Mouse (Mus musculus) heart, postnatal 25 days (tissue): ENCODE data around the gene Lrrfip1. TPM values are rescaled to one million over a fixed set of nuclear protein-coding genes. Genes with fewer than 3 reads are reported as not detected.

Source experiments
- DNase-seq: peaks from one replicate; pipeline ENCODE4 v3.0.0; 2022; ENCODE audit warnings: low spot score
- intact Hi-C: fragments of 180-260 bp; cut with DNase I; formaldehyde crosslinking; loops from one replicate; pipeline ENCODE4 v1.15.1; 2025
- total RNA-seq, 2 experiments: library from RNA; stranded (reverse); gene quantifications; 2 replicates each; pipeline ENCODE4 v1.2.3; 2021

Gene Lrrfip1
- total RNA-seq, 2 experiments from 2014 or later, result 81.3 to 98.0 TPM

- no peak for DNase-seq
- intact Hi-C loops, result no loop called here
These were observed 20.8 kb downstream of the Lrrfip1 start for GRCm38 (mm10) chr1:91019346-91019745.

- intact Hi-C loops, result loop anchor here (5.0 kb wide), 1 partner anchor 49 kb away; no protein-coding TSS in a partner anchor
- DNase-seq, result no peak
These were observed 22.8 kb downstream of the Lrrfip1 start for GRCm38 (mm10) chr1:91021304-91021703.

GRCm38 (mm10) chr1:91022157-91022895 lies 23.8 kb downstream of the Lrrfip1 start:
- no peak for DNase-seq
- intact Hi-C loops, result loop anchor here (5.0 kb wide), 1 partner anchor 50 kb away; no protein-coding TSS in a partner anchor

- no peak for DNase-seq
- intact Hi-C loops, result loop anchor here (5.0 kb wide), 1 partner anchor 51 kb away; no protein-coding TSS in a partner anchor
These were observed 24.7 kb downstream of the Lrrfip1 start for GRCm38 (mm10) chr1:91023230-91023629.

GRCm38 (mm10) chr1:91023960-91024359 lies 25.4 kb downstream of the Lrrfip1 start:
- intact Hi-C loops, result loop anchor here (5.0 kb wide), 1 partner anchor 52 kb away; no protein-coding TSS in a partner anchor
- no peak for DNase-seq

GRCm38 (mm10) chr1:91024464-91024863 lies 25.9 kb downstream of the Lrrfip1 start:
- no peak for DNase-seq
- intact Hi-C loops, result loop anchor here (5.0 kb wide), 1 partner anchor 52 kb away; no protein-coding TSS in a partner anchor

GRCm38 (mm10) chr1:91026945-91027344 lies 28.4 kb downstream of the Lrrfip1 start:
- intact Hi-C loops, result no loop called here
- no peak for DNase-seq

GRCm38 (mm10) chr1:91030383-91030782 lies 31.8 kb downstream of the Lrrfip1 start:
- intact Hi-C loops, result no loop called here
- DNase-seq, result no peak

GRCm38 (mm10) chr1:91031547-91031946 lies 33.0 kb downstream of the Lrrfip1 start:
- intact Hi-C loops, result no loop called here
- peak; percentile 34 for DNase-seq

- no peak for DNase-seq
- intact Hi-C loops, result no loop called here
These were observed 33.9 kb downstream of the Lrrfip1 start for GRCm38 (mm10) chr1:91032393-91032971.

- DNase-seq, result no peak
These were observed 36.0 kb downstream of the Lrrfip1 start for GRCm38 (mm10) chr1:91034547-91034946.

GRCm38 (mm10) chr1:91035266-91035665 lies 36.7 kb downstream of the Lrrfip1 start:
- intact Hi-C loops, result loop anchor here (5.0 kb wide), 2 partner anchors 63 to 207 kb away; no protein-coding TSS in a partner anchor
- DNase-seq, result no peak

More at GRCm38 (mm10) chr1:91034547-91034946, 36.0 kb downstream of the Lrrfip1 start:
- intact Hi-C loops, result no loop called here

GRCm38 (mm10) chr1:91037213-91037612 lies 38.7 kb downstream of the Lrrfip1 start:
- intact Hi-C loops, result loop anchor here (5.0 kb wide), 2 partner anchors 65 to 205 kb away; no protein-coding TSS in a partner anchor
- no peak for DNase-seq

GRCm38 (mm10) chr1:91038010-91038409 lies 39.5 kb downstream of the Lrrfip1 start:
- intact Hi-C loops, result loop anchor here (5.0 kb wide), 2 partner anchors 66 to 204 kb away; no protein-coding TSS in a partner anchor

GRCm38 (mm10) chr1:91038531-91038930 lies 40.0 kb downstream of the Lrrfip1 start:
- DNase-seq, result no peak
- intact Hi-C loops, result loop anchor here (5.0 kb wide), 2 partner anchors 66 to 204 kb away; no protein-coding TSS in a partner anchor

More at GRCm38 (mm10) chr1:91038010-91038409, 39.5 kb downstream of the Lrrfip1 start:
- no peak for DNase-seq

GRCm38 (mm10) chr1:91041605-91042004 lies 43.1 kb downstream of the Lrrfip1 start:
- intact Hi-C loops, result loop anchor here (2.0 kb wide), 1 partner anchor 59 kb away; no protein-coding TSS in a partner anchor
- no peak for DNase-seq

- intact Hi-C loops, result no loop called here
- DNase-seq, result no peak
These were observed 44.7 kb downstream of the Lrrfip1 start for GRCm38 (mm10) chr1:91043191-91043590.

- DNase-seq, result no peak
- intact Hi-C loops, result no loop called here
These were observed 45.6 kb downstream of the Lrrfip1 start for GRCm38 (mm10) chr1:91044176-91044575.

- no peak for DNase-seq
- intact Hi-C loops, result no loop called here
These were observed 46.1 kb downstream of the Lrrfip1 start for GRCm38 (mm10) chr1:91044648-91045047.

- no peak for DNase-seq
- intact Hi-C loops, result no loop called here
These were observed 47.7 kb downstream of the Lrrfip1 start for GRCm38 (mm10) chr1:91046237-91046636.

GRCm38 (mm10) chr1:91049296-91049695 lies 50.8 kb downstream of the Lrrfip1 start:
- intact Hi-C loops, result no loop called here
- DNase-seq, result no peak
